Mouse (Mus musculus) cerebellum, postnatal 36 days (tissue): ENCODE measurements around the gene Syngap1.
"Not testable (repeated sequence)": the region's sequence is repeated elsewhere in the genome, so short reads cannot be mapped to it uniquely, and the experiment has no call there.

Source experiments
- DNase-seq, 2 experiments: peaks; one replicate each; pipeline ENCODE4 v3.0.0; 2021 to 2022; ENCODE audit warnings: mixed read lengths in 2 of 2

Gene Syngap1

GRCm38 (mm10) chr17:26956895-26957294 is 15.8 kb downstream of the Syngap1 start:
- no peak for DNase-seq

- no peak for DNase-seq
These were observed 16.8 kb downstream of the Syngap1 start for GRCm38 (mm10) chr17:26957872-26958271.

GRCm38 (mm10) chr17:26958880-26959279 is 17.8 kb downstream of the Syngap1 start:
- DNase-seq: no peak

GRCm38 (mm10) chr17:26959815-26960214 is 18.8 kb downstream of the Syngap1 start:
- DNase-seq: no peak

- no peak for DNase-seq
These were observed 20.7 kb downstream of the Syngap1 start for GRCm38 (mm10) chr17:26961572-26962240.

- no peak for DNase-seq
These were observed 25.9 kb downstream of the Syngap1 start for GRCm38 (mm10) chr17:26966993-26967392.

- DNase-seq: no peak
These were observed 26.4 kb downstream of the Syngap1 start for GRCm38 (mm10) chr17:26967477-26967876.

- DNase-seq: no peak
These were observed 27.2 kb downstream of the Syngap1 start for GRCm38 (mm10) chr17:26968200-26968611.

GRCm38 (mm10) chr17:26969257-26969656 is 28.2 kb downstream of the Syngap1 start:
- no peak for DNase-seq

GRCm38 (mm10) chr17:26970221-26970620 is 29.2 kb downstream of the Syngap1 start:
- no peak for DNase-seq

GRCm38 (mm10) chr17:26971247-26971905 is 30.3 kb downstream of the Syngap1 start:
- DNase-seq: no peak

- DNase-seq: no peak
These were observed 31.1 kb downstream of the Syngap1 start for GRCm38 (mm10) chr17:26972107-26972506.

GRCm38 (mm10) chr17:26972703-26973574 is 31.9 kb downstream of the Syngap1 start, which contains the start of gene Zbtb9:
Gene Zbtb9, plus strand, starts transcription at chr17:26973167.
- peak; percentile 93 to 97 for DNase-seq

GRCm38 (mm10) chr17:26974547-26974946 is 33.5 kb downstream of the Syngap1 start:
- DNase-seq: no peak

GRCm38 (mm10) chr17:26975415-26975814 is 34.4 kb downstream of the Syngap1 start:
- DNase-seq: no peak

- DNase-seq: not testable (repeated sequence)
These were observed 36.3 kb downstream of the Syngap1 start for GRCm38 (mm10) chr17:26977354-26977753.

GRCm38 (mm10) chr17:26979426-26979825 is 38.4 kb downstream of the Syngap1 start:
- DNase-seq: no peak

- DNase-seq: no peak
These were observed 40.0 kb downstream of the Syngap1 start for GRCm38 (mm10) chr17:26981050-26981449.

- no peak for DNase-seq
These were observed 42.3 kb downstream of the Syngap1 start for GRCm38 (mm10) chr17:26983382-26983781.

GRCm38 (mm10) chr17:26985503-26986179 is 44.6 kb downstream of the Syngap1 start:
- no peak for DNase-seq

GRCm38 (mm10) chr17:26990521-26990920 is 49.5 kb downstream of the Syngap1 start:
- DNase-seq: no peak

GRCm38 (mm10) chr17:26994410-26994809 is 53.4 kb downstream of the Syngap1 start:
- DNase-seq: no peak

GRCm38 (mm10) chr17:26995006-26995405 is 54.0 kb downstream of the Syngap1 start:
- no peak for DNase-seq
